Mouse (Mus musculus) bone marrow macrophage, adult 2 months (primary cell): ENCODE measurements around the gene Nubp2. TPM values are rescaled to one million over a fixed set of nuclear protein-coding genes. Genes with fewer than 3 reads are reported as not detected.

Experiments
- H3K27ac ChIP-seq: 2 replicates; pipeline ENCODE4 v1.5.1; 2012; ENCODE audit warnings: low read depth, low read length; ENCODE audit not compliant: insufficient read depth
- H3K4me1 ChIP-seq: 2 replicates; pipeline ENCODE4 v1.6.1; 2012; ENCODE audit warnings: low read length; ENCODE audit not compliant: control insufficient read depth, insufficient read depth
- H3K4me3 ChIP-seq: 2 replicates; pipeline ENCODE4 v1.5.1; 2012; ENCODE audit warnings: mild to moderate bottlenecking, low read length, moderate library complexity; ENCODE audit not compliant: insufficient read depth
- CTCF ChIP-seq: IDR thresholded peaks from 2 replicates; pipeline ENCODE4 v1.5.1; 2012; ENCODE audit warnings: low read depth, mild to moderate bottlenecking, low read length, moderate library complexity
- POLR2A ChIP-seq: IDR thresholded peaks from 2 replicates; pipeline ENCODE4 v1.6.1; 2012; ENCODE audit warnings: mild to moderate bottlenecking, low read depth, low read length, borderline replicate concordance
- polyA plus RNA-seq: library from polyadenylated mRNA; stranded (reverse); fragments of >200 nt; gene quantifications from 2 replicates; pipeline ENCODE4 v1.2.4, GENCODE M21; 2012; ENCODE audit not compliant: missing spikeins, insufficient read depth, insufficient read length

Gene Nubp2
- polyA plus RNA-seq, 1 experiment: 40.3 TPM

DNA sequence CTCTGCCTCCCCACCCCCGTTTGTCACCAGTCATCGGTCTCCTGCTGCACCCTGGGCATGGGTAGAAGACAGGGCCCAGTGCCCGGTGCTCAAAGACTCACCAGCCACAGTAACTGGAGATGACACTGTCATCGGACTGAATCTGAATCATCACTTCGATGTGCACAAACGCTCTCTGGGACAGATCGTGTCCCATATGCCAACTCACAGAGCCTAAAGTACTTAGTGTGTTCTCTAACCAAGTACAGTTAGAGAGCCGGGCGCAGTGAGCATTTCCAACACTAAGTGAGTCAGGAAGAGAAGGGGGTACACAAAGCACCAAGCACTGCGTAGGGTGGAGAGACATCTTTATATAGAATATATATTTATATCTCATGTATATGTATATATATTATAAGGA, 18.2 kb downstream of the Nubp2 start:
- no peaks in the 10 kb centered on the region for H3K4me1 ChIP-seq
- TF ChIP-seq CTCF: no peak
- no peak for TF ChIP-seq POLR2A
- no peak overlapping the region for H3K27ac ChIP-seq
- H3K4me3 ChIP-seq: no peak overlapping the region

DNA sequence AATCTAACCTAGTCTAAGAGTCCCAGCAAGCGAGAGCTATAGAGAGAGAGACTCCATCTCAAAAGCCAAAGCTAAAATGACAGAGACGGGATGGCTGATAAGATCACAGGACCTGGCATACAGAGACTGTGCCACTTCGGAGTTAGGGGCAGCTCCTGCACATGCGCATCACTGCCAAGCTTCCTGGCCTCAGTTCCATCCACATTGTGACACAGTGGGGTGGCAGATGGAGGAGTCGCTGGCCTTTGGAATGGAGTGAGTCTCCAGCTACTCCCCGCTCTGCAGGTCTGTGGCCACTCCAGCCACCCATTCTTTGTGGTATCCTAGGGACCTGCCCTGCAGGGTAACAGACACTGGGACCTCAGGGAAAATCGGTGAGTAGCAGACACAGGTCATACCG, 20.4 kb downstream of the Nubp2 start, which contains the start of gene Igfals:
Igfals (plus strand) TSS at position 222 of the 400 bp plus-strand sequence.
- Histone ChIP-seq H3K4me3 (no peak within 1 kb of the TSS), H3K27ac (no peak within 1 kb of the TSS), H3K4me1 (no peaks in the 10 kb centered on the region)
- no peak for TF ChIP-seq POLR2A
- no peak for TF ChIP-seq CTCF

DNA sequence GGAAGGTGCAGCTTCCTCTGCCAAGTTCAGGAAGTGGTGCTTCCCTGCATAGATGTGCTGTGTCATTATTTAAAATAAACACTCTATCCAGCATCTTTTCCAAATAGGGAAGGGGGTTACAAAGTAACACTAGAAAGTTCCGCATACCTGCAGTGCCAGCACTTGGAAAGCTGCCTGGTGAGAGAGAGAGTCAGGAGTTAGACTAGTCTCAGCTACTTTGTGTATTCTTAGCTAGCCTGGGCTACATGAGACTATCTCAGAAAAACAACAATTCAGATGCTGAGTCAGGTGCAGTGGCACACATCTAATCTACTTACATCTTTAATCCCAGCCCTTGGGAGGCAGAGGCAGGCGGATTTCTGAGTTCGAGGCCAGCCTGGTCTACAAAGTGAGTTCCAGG, 24.4 kb downstream of the Nubp2 start:
- TF ChIP-seq CTCF (no peak), POLR2A (no peak)
- no peak overlapping the region for H3K4me3 ChIP-seq
- no peaks in the 10 kb centered on the region for H3K4me1 ChIP-seq
- H3K27ac ChIP-seq: no peak overlapping the region

DNA sequence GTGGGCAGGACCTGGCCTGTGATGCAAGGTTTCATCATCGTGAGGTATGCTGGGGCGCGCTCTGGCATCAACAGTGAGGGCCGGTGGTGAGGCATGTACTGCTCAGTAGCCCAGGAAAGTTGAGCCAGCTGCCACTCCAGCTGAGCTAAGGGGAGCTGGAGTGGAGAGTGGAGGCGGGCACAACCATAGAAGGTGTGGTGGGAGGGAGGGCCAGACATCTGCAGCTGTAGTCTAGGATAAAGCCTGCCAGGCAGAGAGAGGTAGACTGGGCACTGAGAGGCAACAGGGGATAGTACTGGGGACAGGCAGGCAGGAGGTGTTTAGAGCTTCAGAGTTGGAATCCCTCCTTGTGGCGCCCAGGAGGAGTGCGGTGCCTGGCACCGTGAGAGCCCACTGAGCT, 26.1 kb downstream of the Nubp2 start:
- H3K4me3 ChIP-seq: no peak overlapping the region
- peaks cover 7% of the 10 kb centered on the region for H3K4me1 ChIP-seq
- TF ChIP-seq POLR2A (no peak), CTCF (no peak)
- H3K27ac ChIP-seq: no peak overlapping the region

DNA sequence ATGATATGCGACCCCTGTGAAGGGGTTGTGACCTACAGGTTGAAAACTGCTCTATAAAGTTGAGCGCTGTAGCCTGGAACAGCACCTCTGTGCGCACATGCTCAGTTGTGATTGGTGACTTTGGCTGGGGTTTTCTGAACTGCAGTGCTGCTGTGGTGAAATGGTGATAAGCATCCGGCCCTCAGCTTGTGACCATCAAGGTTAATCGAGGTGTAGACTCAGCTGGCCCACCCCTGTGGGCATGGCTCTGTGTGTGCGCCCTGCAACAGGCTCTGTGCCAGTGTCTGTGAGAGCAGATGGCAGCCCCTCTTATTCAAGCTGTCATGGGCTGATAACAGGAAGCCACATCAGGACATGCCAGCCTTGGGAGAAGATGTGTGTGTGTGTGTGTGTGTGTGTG, 27.2 kb downstream of the Nubp2 start:
- Histone ChIP-seq H3K4me3 (no peak overlapping the region), H3K27ac (no peak overlapping the region), H3K4me1 (peaks cover 7% of the 10 kb centered on the region)
- no peak for TF ChIP-seq CTCF
- TF ChIP-seq POLR2A: no peak

DNA sequence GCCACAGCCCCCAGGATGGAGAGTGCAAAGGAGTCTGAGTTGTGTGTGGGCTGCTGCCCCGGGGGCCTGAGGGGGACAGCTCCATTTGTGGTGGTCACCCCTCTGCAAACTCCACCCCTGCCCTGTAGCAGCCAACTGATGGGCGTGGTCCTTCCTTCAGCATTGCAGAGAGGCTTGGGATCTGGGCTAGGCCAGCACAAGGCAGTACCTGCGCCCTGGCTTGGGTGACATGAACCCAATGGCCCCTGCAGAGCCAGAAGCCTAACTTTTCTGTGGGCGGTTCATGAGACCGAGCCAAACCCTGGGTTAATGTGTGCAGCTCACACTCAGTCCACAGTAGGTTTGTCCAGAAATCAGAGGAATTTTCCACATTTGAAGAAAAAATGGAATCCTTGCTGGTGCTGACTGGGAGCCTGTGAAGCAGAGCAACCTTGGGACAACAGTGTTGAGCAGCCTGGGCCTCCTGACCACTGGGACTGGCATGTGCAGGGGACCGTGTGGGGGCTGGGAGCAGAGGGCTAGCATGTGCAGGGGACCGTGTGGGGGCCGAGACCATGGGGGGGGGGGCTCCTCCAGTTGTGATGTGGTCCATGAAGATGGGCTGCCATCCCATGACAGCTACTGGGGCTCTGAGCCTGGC, 28.2 kb downstream of the Nubp2 start:
- Histone ChIP-seq H3K4me1 (peaks cover 7% of the 10 kb centered on the region), H3K4me3 (no peak overlapping the region), H3K27ac (no peak overlapping the region)
- TF ChIP-seq POLR2A: no peak
- TF ChIP-seq CTCF: no peak

DNA sequence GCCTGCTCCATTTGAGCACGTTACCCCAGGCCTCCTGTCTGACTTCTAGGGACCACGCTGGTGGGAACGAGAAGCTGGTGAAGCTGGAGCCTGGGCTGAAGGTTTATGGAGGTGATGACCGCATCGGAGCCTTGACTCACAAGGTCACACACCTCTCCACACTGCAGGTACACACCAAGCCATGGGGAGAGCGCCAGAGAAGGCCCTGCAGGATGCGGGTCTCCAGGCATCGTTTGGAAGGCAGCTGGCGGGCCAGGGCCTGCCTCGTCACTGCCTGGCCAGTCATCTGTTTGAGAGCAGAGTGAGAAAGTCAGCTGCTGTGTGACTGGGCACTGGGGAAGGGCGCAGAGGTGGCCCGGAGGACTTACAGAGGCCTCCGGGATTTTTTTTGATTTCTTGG, 29.6 kb downstream of the Nubp2 start:
- H3K4me3 ChIP-seq: no peak overlapping the region
- no peak overlapping the region for H3K27ac ChIP-seq
- TF ChIP-seq CTCF (no peak), POLR2A (no peak)
- H3K4me1 ChIP-seq: peaks cover 11% of the 10 kb centered on the region

DNA sequence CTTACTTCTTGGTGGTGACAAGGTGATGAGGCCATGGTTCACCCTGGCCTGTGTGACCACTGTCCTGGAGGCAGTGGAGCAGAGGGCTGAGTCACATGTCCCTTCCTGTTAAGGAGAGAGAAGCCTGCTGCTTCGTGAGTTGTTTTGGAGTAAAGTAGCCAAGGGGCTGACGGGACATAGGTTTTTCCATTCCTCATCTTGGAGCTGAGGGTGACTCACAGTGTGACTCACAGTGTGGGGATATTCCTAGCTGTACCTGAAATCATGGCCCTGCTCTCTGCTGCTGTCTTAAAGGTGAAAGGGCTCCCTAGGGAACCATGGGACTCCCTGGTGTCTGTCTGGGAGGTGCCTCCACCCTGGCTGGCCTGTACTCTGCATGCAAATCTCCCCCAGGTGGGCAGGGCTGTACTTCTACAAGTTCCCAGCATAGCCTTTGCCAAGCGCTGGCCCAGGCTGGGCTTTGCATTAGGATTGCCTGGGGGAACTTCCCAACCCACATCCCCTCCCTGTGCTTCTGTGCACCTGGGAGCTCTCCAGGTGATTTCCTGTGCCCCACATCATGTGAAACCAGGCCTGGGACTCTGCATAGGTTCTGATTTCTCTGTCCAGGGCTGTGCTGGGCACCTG, 30.2 kb downstream of the Nubp2 start:
- Histone ChIP-seq H3K4me1 (peaks cover 12% of the 10 kb centered on the region), H3K27ac (no peak overlapping the region), H3K4me3 (no peak overlapping the region)
- TF ChIP-seq POLR2A (no peak), CTCF (no peak)

DNA sequence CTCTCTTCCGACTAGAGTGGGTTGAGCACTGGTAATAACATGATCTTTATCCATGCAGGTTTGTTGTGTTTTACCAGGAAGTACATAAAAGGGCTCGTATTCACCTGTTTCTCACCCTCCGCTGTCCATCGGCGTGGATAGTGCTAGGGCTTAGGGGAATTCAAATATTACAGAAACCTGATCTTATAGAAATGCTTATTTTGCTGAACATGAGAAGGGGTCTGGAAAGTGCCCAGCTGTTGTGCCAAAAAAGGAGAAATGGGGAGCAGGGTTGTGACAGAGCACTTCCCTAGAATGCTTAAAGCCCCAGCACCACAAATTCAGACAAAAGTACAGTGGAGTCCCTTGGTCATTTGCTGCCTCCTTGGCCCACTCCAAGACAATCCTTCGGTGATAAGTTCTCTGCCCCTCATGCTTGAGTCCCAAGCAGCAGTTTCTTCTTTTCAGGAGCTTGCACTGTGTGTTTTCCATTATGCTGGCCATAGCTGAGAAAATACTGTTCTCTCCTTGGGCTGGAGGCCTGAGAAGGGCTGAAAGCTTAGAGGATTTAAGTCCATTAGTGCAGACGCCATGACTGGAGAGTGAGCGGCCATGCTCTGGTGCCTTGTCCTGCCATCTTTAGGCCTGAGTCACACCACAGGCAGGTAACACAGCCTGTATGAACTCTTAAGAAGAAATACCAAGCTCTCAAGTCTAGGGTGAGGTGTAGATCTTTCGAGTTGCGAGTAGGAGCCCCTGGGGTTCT, 34.6 kb downstream of the Nubp2 start:
- peak overlapping the region; percentile 73 for H3K27ac ChIP-seq
- H3K4me1 ChIP-seq: peaks cover 13% of the 10 kb centered on the region
- H3K4me3 ChIP-seq: peak overlapping the region; percentile 87
- TF ChIP-seq CTCF (no peak), POLR2A (no peak)

DNA sequence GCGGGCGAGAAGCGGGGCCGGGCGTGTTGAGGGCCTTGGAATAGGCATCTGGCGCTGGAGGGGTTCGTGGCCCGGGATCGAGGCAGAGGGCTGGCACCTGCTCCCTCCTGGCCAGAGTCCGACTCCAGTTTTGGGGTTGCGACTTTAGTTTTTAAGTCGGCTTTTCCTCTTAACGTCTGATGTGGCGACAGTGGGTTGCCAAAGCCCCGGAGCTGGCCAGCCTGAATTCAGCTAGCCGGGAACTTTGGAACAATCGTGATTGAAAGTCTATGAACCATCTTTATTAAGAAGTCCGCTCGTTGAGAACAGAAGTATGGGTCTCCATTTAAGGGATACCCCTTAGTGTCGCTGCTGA, 35.4 kb downstream of the Nubp2 start:
- Histone ChIP-seq H3K27ac (peak overlapping the region; percentile 73), H3K4me1 (peaks cover 14% of the 10 kb centered on the region), H3K4me3 (peak overlapping the region; percentile 87)
- 0 out of 2 replicates have a peak, but pooled peaks have one; percentile 10 for TF ChIP-seq CTCF
- no peak for TF ChIP-seq POLR2A
